Mouse (Mus musculus) liver, embryonic 11.5 days (tissue): Measurements from ENCODE around the gene Camk1g. TPM values are rescaled to one million over a fixed set of nuclear protein-coding genes. Genes with fewer than 3 reads are reported as not detected.

ENCODE experiments used
- ATAC-seq: fragments of 200-750 bp; cut with Nextera tagmentation; replicated peaks from 2 replicates; pipeline ENCODE4 v1.8.0; 2017; ENCODE audit warnings: moderate number of reproducible peaks, mild to moderate bottlenecking, moderate TSS enrichment, moderate library complexity; ENCODE audit not compliant: low FRiP score
- DNase-seq: peaks from one replicate; pipeline ENCODE4 v3.0.0-alpha.2; 2017; ENCODE audit warnings: low spot score
- H3K27ac ChIP-seq: fragments of 300-500 bp; sonication (generic); 2 replicates; pipeline ENCODE4 v1.5.1; 2014; ENCODE audit warnings: mild to moderate bottlenecking, low read depth, low read length, control low read depth
- H3K27me3 ChIP-seq: fragments of 300-500 bp; sonication (generic); replicated peaks from 2 replicates; pipeline ENCODE4 v1.6.1; 2014; ENCODE audit warnings: low read length, mixed read lengths; ENCODE audit not compliant: control insufficient read depth, insufficient read depth
- H3K36me3 ChIP-seq: fragments of 300-500 bp; sonication (generic); 2 replicates; pipeline ENCODE4 v1.6.1; 2014; ENCODE audit warnings: mild to moderate bottlenecking, low read length, moderate library complexity, mixed read lengths; ENCODE audit not compliant: control insufficient read depth, insufficient read depth
- H3K4me1 ChIP-seq: fragments of 300-500 bp; sonication (generic); replicated peaks from 2 replicates; pipeline ENCODE4 v1.6.1; 2014; ENCODE audit warnings: low read length, mixed read lengths; ENCODE audit not compliant: control insufficient read depth, insufficient read depth
- H3K4me2 ChIP-seq: fragments of 300-500 bp; sonication (generic); 2 replicates; pipeline ENCODE4 v1.6.1; 2014; ENCODE audit warnings: mild to moderate bottlenecking, control low read depth, moderate library complexity
- H3K4me3 ChIP-seq: fragments of 300-500 bp; sonication (generic); 2 replicates; pipeline ENCODE4 v1.5.1; 2014; ENCODE audit warnings: low read depth, low read length, control low read depth
- H3K9ac ChIP-seq: fragments of 300-500 bp; sonication (generic); 2 replicates; pipeline ENCODE4 v1.6.1; 2014; ENCODE audit warnings: low read depth, low read length, control low read depth
- H3K9me3 ChIP-seq: fragments of 300-500 bp; sonication (generic); 2 replicates; pipeline ENCODE4 v1.6.1; 2016; ENCODE audit warnings: low read length, inconsistent platforms, mixed read lengths; ENCODE audit not compliant: control insufficient read depth
- WGBS: fragments of 180-500 bp; shearing (Covaris S2); extraction: QIAGEN DNeasy Blood & Tissue Kit; methylation state at CpG from one replicate; pipeline ENCODE4 v1.1.7; 2014; 5-methylcytosine and 5-hydroxymethylcytosine counted together
- polyA plus RNA-seq: library from polyadenylated mRNA; unstranded; fragments of >200 nt; fragmentation: Nextera tagmentation; extraction: Ambion mirVana; gene quantifications from 2 replicates; pipeline ENCODE4 v1.2.1, GENCODE M21; 2014

Gene Camk1g
- polyA plus RNA-seq, 1 experiment from 2014 or later: 3.3 TPM

DNA sequence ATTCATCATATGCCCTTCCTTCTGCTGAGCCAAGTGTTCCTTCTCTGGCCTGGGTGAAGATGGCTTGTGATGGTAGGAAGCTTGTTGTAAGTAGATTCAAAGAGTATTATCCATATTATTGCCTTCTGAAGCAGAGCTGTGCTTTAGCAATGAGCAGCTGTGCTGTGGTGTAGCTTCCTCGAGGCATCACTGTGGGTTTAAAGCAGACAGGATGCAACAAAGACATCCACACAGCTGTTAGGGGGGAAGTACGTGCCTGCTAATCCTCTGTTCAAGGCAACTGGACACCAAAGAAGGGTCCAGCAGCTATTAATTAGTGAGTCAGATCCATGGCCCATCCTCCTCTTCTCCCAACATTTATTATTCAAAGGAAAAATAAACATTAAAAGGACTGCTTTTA is 25.1 kb downstream of the Camk1g start:
- Histone ChIP-seq H3K36me3 (no peaks in the 10 kb centered on the region), H3K4me2 (no peak overlapping the region), H3K9me3 (no peaks in the 10 kb centered on the region), H3K4me3 (no peak overlapping the region), H3K27me3 (no peaks in the 10 kb centered on the region), H3K9ac (no peak overlapping the region), H3K27ac (no peak overlapping the region), H3K4me1 (no peaks in the 10 kb centered on the region)
- ATAC-seq: no peak
- no peak for DNase-seq
- WGBS: 28% methylated on average over 2 of the region's 2 CpGs

DNA sequence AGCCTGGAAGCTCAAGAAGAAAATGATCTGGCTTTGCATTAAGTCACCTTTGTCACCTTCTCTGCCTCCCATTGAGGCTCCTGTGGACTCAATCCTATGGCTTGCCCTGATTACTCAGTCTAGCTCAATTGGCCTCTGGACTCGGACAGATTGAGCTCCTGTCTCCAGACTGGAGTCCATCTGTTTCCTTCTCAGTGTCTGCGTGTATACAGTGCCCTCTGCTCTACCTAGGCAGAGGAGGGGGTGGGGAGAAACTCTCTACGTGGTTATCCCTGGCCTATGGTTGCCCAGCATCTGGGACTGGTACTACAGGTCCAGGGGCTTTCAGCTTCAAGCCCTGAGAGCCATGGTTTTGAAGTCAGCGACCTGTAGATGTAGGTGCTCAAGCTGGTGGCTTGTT is 26.2 kb downstream of the Camk1g start:
- Histone ChIP-seq H3K9ac (no peak overlapping the region), H3K9me3 (no peaks in the 10 kb centered on the region), H3K4me3 (no peak overlapping the region), H3K27me3 (no peaks in the 10 kb centered on the region), H3K4me1 (no peaks in the 10 kb centered on the region), H3K27ac (no peak overlapping the region), H3K4me2 (no peak overlapping the region), H3K36me3 (no peaks in the 10 kb centered on the region)
- WGBS: 61% methylated on average over 4 of the region's 4 CpGs
- ATAC-seq (no peak), DNase-seq (no peak)

DNA sequence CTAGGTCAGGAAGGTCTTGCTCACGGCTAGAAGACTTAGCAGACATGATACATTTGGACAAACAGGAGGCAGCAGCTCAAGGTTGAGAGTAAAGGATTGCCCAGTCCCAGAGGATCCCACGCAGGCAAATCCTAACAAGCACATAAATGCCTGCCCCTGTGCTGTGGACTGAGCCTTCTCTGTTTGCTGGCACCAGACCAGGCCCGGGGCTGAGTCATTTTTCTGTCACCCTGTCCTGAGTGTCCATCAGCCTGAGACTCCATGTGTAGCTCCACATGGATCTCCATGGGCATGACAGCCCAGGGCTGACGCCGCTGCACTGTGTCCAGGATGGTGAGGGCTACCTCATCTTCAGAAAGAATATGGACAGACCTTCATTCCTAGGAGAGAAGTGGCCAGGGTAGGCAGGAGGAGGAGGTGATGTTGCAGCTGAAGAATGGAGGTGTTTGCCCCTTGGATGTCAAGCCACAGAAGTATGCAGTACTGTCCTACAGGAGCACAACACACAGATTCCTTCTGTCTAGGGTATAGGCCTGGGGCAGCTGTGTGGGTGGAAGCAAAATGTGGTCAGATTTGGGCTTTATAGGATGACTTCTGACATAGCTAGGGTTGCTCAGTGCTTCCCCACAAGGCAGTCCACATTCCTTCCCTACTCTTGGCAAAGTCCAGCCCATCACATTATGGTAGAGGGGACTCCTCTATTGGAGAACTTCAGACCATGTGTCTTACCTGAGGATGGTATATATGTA is 27.7 kb downstream of the Camk1g start:
- no peak for DNase-seq
- WGBS: 76% methylated on average over 5 of the region's 5 CpGs

DNA sequence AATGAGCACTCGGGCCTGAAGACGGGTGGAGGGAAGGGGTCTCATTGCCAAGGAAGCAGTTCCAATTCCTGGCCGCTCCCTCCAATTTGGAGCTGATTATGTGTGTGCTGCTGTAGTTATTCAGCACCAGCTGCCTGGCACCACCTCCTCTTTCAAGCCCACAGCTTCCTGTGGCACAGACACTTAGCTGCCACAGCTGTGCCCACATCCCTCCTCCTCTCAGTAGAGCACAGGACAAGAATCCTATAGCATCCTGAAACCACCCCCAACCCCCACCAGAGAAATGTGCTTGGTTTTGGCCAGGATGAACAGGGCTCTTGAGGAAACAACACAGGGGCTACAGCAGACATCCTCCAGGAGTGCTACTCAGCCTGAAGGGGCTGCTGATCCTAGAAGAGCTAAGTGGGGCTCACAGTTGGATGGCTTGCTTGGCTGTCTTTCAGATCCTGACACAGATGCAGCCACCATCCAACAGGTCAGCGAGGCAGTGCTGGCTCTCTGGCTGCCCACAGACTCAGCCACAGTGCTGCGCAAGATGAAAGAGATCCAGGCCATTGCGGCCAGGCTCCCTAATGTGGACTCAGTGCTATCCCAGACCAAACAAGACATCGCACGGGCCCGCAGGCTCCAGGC is 31.6 kb downstream of the Camk1g start:
- Histone ChIP-seq H3K9me3 (no peaks in the 10 kb centered on the region), H3K4me3 (no peak overlapping the region), H3K36me3 (no peaks in the 10 kb centered on the region), H3K27me3 (no peaks in the 10 kb centered on the region), H3K27ac (no peak overlapping the region), H3K9ac (no peak overlapping the region), H3K4me1 (no peaks in the 10 kb centered on the region), H3K4me2 (no peak overlapping the region)
- WGBS: 85% methylated on average over 9 of the region's 9 CpGs
- DNase-seq (no peak), ATAC-seq (no peak)

More for the DNA sequence above, 27.7 kb downstream of the Camk1g start:
- H3K27me3 ChIP-seq: no peaks in the 10 kb centered on the region
- H3K9ac ChIP-seq: no peak overlapping the region
- H3K4me1 ChIP-seq: no peaks in the 10 kb centered on the region
- H3K36me3 ChIP-seq: no peaks in the 10 kb centered on the region
- H3K4me2 ChIP-seq: no peak overlapping the region
- no peak overlapping the region for H3K4me3 ChIP-seq
- no peak for ATAC-seq
- no peak overlapping the region for H3K27ac ChIP-seq
- H3K9me3 ChIP-seq: no peaks in the 10 kb centered on the region

GRCm38 (mm10) chr1:193337787-193338310 is 32.2 kb downstream of the Camk1g start:
- no peaks in the 10 kb centered on the region for H3K4me1 ChIP-seq
- H3K36me3 ChIP-seq: no peaks in the 10 kb centered on the region
- no peak for DNase-seq
- H3K27me3 ChIP-seq: no peaks in the 10 kb centered on the region
- H3K27ac ChIP-seq: no peak overlapping the region
- WGBS: 51% methylated on average over 4 of the region's 4 CpGs
- no peaks in the 10 kb centered on the region for H3K9me3 ChIP-seq
- no peak for ATAC-seq
- H3K4me3 ChIP-seq: no peak overlapping the region
- no peak overlapping the region for H3K9ac ChIP-seq
- H3K4me2 ChIP-seq: no peak overlapping the region

DNA sequence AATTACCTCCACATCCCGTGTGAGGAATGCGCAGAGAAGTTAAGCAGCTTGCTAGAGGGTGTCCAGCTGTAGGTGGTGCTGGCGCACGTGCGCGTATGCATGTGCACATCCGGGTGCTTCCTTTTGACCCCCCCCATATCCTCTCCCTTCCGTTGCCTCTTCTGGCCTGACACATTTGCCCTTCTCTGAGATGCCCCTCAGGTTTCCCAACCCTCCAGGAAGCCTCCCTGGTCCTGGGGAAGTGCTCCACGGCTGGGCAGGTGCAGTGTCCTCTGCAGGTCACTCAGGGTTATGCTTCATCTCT is 33.1 kb downstream of the Camk1g start:
- 86% methylated on average over 9 of the region's 9 CpGs for WGBS
- Histone ChIP-seq H3K36me3 (no peaks in the 10 kb centered on the region), H3K4me1 (no peaks in the 10 kb centered on the region), H3K4me3 (no peak overlapping the region), H3K27ac (no peak overlapping the region), H3K4me2 (no peak overlapping the region), H3K9me3 (no peaks in the 10 kb centered on the region), H3K27me3 (no peaks in the 10 kb centered on the region), H3K9ac (no peak overlapping the region)
- DNase-seq: no peak
- ATAC-seq: no peak

DNA sequence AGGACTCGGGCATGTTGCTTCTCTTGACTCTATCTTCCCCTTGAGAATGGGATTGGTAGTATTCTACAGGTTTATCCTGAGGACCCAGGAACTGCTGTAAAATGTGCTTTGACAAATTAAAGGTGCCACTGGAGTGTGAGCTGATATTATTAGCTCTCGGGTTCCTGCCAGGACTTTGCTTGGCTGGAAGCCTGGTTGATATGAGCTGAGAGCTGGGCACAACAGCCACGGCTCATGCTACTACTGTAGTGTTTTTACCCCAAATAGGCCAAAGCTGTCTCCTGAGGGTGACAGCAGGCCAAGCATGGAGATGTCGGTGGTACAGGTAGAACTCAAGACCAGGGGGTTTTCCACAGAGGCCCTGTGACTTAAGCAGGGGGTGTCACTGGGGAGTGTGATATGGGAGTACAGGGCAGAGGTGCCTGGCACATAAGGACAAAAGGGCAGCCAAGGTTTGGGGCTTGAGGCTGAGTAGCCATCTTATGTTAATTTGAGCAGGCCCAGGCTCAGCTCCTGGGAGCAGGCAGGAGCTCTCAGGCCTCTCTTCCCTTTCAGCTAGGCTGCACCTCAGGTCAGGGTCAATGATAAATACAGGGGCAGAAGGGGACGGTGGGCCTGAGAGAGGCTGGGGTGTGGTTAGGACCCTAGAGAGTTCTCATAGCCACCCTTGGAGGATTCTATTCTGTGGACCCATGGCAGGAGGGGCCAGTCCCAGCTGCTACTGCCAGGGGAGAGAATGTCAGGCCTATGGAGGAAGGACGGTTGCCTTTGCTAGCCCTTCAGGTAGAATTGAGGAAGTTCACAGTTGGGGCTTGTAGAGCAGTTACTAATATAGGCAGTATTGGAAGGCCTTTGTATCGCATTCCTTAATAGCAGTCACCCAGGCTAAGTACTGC is 33.7 kb downstream of the Camk1g start:
- H3K36me3 ChIP-seq: no peaks in the 10 kb centered on the region
- no peak overlapping the region for H3K27ac ChIP-seq
- DNase-seq: no peak

GRCm38 (mm10) chr1:193334546-193334945 is 35.6 kb downstream of the Camk1g start:
- Histone ChIP-seq H3K4me3 (no peak overlapping the region), H3K9me3 (no peaks in the 10 kb centered on the region), H3K27ac (no peak overlapping the region), H3K27me3 (no peaks in the 10 kb centered on the region), H3K9ac (no peak overlapping the region), H3K36me3 (no peaks in the 10 kb centered on the region), H3K4me1 (no peaks in the 10 kb centered on the region), H3K4me2 (no peak overlapping the region)
- ATAC-seq (no peak), DNase-seq (no peak)
- 81% methylated on average over 6 of the region's 6 CpGs for WGBS

More for the DNA sequence above, 33.7 kb downstream of the Camk1g start:
- 66% methylated on average over 7 of the region's 7 CpGs for WGBS
- Histone ChIP-seq H3K4me2 (no peak overlapping the region), H3K9ac (no peak overlapping the region), H3K9me3 (no peaks in the 10 kb centered on the region), H3K4me1 (no peaks in the 10 kb centered on the region), H3K27me3 (no peaks in the 10 kb centered on the region), H3K4me3 (no peak overlapping the region)
- no peak for ATAC-seq
